ENCODE assay signal across 8 mouse cellular contexts in genomic region chr5:36529698-36530097, GRCm38 (mm10). TPM values are rescaled to one million over a fixed set of nuclear protein-coding genes. Genes with fewer than 3 reads are reported as not detected.
DNase-seq lines count a peak whose midpoint lies in the region; ATAC-seq and TF ChIP-seq lines count a peak whose summit lies in the region.

No protein-coding gene starts in this region.

- no peaks in the 10 kb centered on the region for H3K27me3 ChIP-seq in heart, embryonic 14.5 days (ENCODE audit: control insufficient read depth, insufficient read depth, low read length)
- H3K27me3 ChIP-seq in ES-Bruce4 (ENCODE audit: control insufficient read depth, insufficient read depth, low read length, poor library complexity, severe bottlenecking): no peaks in the 10 kb centered on the region
- H3K27me3 ChIP-seq in forebrain, embryonic 14.5 days (replicated peaks; ENCODE audit: control insufficient read depth, insufficient read depth, low read length): no peaks in the 10 kb centered on the region
- H3K27me3 ChIP-seq in liver, embryonic 16.5 days (ENCODE audit: control insufficient read depth, insufficient read depth, low read depth, low read length): no peaks in the 10 kb centered on the region

- peak overlapping the region in 1 of 2 experiments; percentile 64; a peak in 2 of 4 replicates for H3K27ac ChIP-seq in heart, embryonic 14.5 days (replicated peaks in 1 of 2; ENCODE audit: control insufficient read depth in 1 of 2, insufficient read depth in 1 of 2, low read depth in 2 of 2, low read length in 2 of 2)
- H3K27ac ChIP-seq in ES-Bruce4 (ENCODE audit: insufficient read depth, low read length): no peak overlapping the region
- H3K27ac ChIP-seq in forebrain, embryonic 14.5 days (ENCODE audit: low read depth, low read length): peak overlapping the region; percentile 78
- peak overlapping the region; percentile 65; the same call in 1 of the 2 replicates for H3K27ac ChIP-seq in liver, embryonic 16.5 days (ENCODE audit: low read length)

- TF ChIP-seq EP300 in ES-Bruce4 (IDR thresholded peaks at IDR 0.05; ENCODE audit: insufficient read depth, low read depth, low read length): no peak

- peaks cover 5% of the 10 kb centered on the region; the same call in 1 of the 2 replicates for H3K36me3 ChIP-seq in heart, embryonic 14.5 days (ENCODE audit: control insufficient read depth, insufficient read depth, low read length)
- no peaks in the 10 kb centered on the region for H3K36me3 ChIP-seq in ES-Bruce4 (ENCODE audit: control insufficient read depth, insufficient read depth, low read length, poor library complexity, severe bottlenecking)
- H3K36me3 ChIP-seq in forebrain, embryonic 14.5 days (ENCODE audit: control insufficient read depth, insufficient read depth, low read length): peaks cover 3% of the 10 kb centered on the region; the same call in 1 of the 2 replicates
- no peaks in the 10 kb centered on the region for H3K36me3 ChIP-seq in liver, embryonic 16.5 days (ENCODE audit: control insufficient read depth, insufficient read depth)

- intact Hi-C loops in heart, postnatal 25 days (cut with DNase I): loop anchor here (1.0 to 5.0 kb wide), 3 partner anchors 53 to 213 kb away; partner anchors contain the start of gene Grpel1

- peak overlapping the region; percentile 85 for H3K4me2 ChIP-seq in heart, embryonic 14.5 days (ENCODE audit: low read length)
- H3K4me2 ChIP-seq in forebrain, embryonic 14.5 days (ENCODE audit: low read length): peak overlapping the region; percentile 81
- peak overlapping the region; percentile 86 for H3K4me2 ChIP-seq in liver, embryonic 16.5 days (ENCODE audit: low read depth, low read length)

- peak overlapping the region; percentile 89 for H3K9ac ChIP-seq in heart, embryonic 14.5 days (ENCODE audit: low read length)
- peak overlapping the region; percentile 43 for H3K9ac ChIP-seq in ES-Bruce4 (ENCODE audit: low read depth, poor library complexity, severe bottlenecking)
- peak overlapping the region; percentile 96 for H3K9ac ChIP-seq in forebrain, embryonic 14.5 days (ENCODE audit: low read length)
- peak overlapping the region; percentile 75 for H3K9ac ChIP-seq in liver, embryonic 16.5 days (ENCODE audit: low read depth, low read length)

- TF ChIP-seq CTCF in ES-Bruce4 (IDR thresholded peaks at IDR 0.05; ENCODE audit: low read depth, low read length): no peak

- TF ChIP-seq POLR2A in ES-Bruce4 (IDR thresholded peaks at IDR 0.05; ENCODE audit: insufficient read depth, low read length): no peak

- H3K9me3 ChIP-seq in heart, embryonic 14.5 days (ENCODE audit: control insufficient read depth, low read length): no peaks in the 10 kb centered on the region
- H3K9me3 ChIP-seq in ES-Bruce4 (replicated peaks; ENCODE audit: control insufficient read depth, insufficient read depth, low read length, poor library complexity, severe bottlenecking): no peaks in the 10 kb centered on the region
- no peaks in the 10 kb centered on the region for H3K9me3 ChIP-seq in forebrain, embryonic 14.5 days (replicated peaks; ENCODE audit: control insufficient read depth, low read length)
- no peaks in the 10 kb centered on the region for H3K9me3 ChIP-seq in liver, embryonic 16.5 days (replicated peaks; ENCODE audit: control insufficient read depth, low read length)

- H3K4me1 ChIP-seq in heart, embryonic 14.5 days (ENCODE audit: control insufficient read depth in 2 of 2, insufficient read depth in 2 of 2, low read length in 2 of 2): peaks cover 8 to 22% of the 10 kb centered on the region in 2 experiments
- no peaks in the 10 kb centered on the region for H3K4me1 ChIP-seq in ES-Bruce4 (ENCODE audit: control insufficient read depth, insufficient read depth, low read length)
- H3K4me1 ChIP-seq in forebrain, embryonic 14.5 days (ENCODE audit: control insufficient read depth, insufficient read depth, low read length): peaks cover 17% of the 10 kb centered on the region
- peaks cover 28% of the 10 kb centered on the region for H3K4me1 ChIP-seq in liver, embryonic 16.5 days (ENCODE audit: control insufficient read depth, low read depth, low read length)

- peak overlapping the region; percentile 67 to 88 for H3K4me3 ChIP-seq in heart, embryonic 14.5 days (ENCODE audit: control insufficient read depth in 1 of 2, insufficient read depth in 1 of 2, low read depth in 1 of 2, low read length in 2 of 2)
- peak overlapping the region; percentile 86 for H3K4me3 ChIP-seq in ES-Bruce4 (ENCODE audit: low read depth, low read length)
- H3K4me3 ChIP-seq in forebrain, embryonic 14.5 days (ENCODE audit: low read depth, low read length): peak overlapping the region; percentile 83
- H3K4me3 ChIP-seq in liver, embryonic 16.5 days (ENCODE audit: low read depth, low read length): peak overlapping the region; percentile 75

- ATAC-seq in heart, embryonic 14.5 days (ENCODE audit: insufficient number of reproducible peaks, insufficient read depth, low FRiP score, low read depth): no peak
- no peak for ATAC-seq in forebrain, embryonic 14.5 days
- no peak for ATAC-seq in liver, embryonic 16.5 days (ENCODE audit: low read depth)

- WGBS in heart, embryonic 14.5 days: 11% methylated on average over 5 of the region's 5 CpGs
- WGBS in forebrain, embryonic 14.5 days: 3% methylated on average over 5 of the region's 5 CpGs
- WGBS in liver, embryonic 16.5 days (ENCODE audit: insufficient replicate concordance): 17% methylated on average over 5 of the region's 5 CpGs

- DNase-seq in heart, postnatal 25 days (ENCODE audit: low spot score): no peak
- DNase-seq in forebrain, embryonic 14.5 days (ENCODE audit: low spot score): no peak
- no peak for DNase-seq in c-Kit-positive CD71-positive TER-119-positive erythroid progenitor cells, embryonic 14.5 days (ENCODE audit: low spot score)
- no peak for DNase-seq in layer of hippocampus, postnatal 36 days
- DNase-seq in spleen, postnatal 36 days (ENCODE audit: low spot score in 2 of 2): no peak

RNA-seq across cellular contexts. Expression of gene Ccdc96, which starts 45.3 kb away (rescaled TPM):
- 0.18 and 0.27 TPM in 2 replicates for polyA plus RNA-seq in heart, embryonic 14.5 days (2014; fragmentation: Nextera tagmentation; extraction: Ambion mirVana)
- total RNA-seq in heart, postnatal 25 days (2021): under 1 TPM; 0.18 to 0.22 TPM
- 0.33 and 0.37 TPM in 2 replicates for polyA plus RNA-seq in ES-Bruce4 (2011; ENCODE audit: insufficient read depth, insufficient read length, low read depth, missing spikeins)
- 2.5 and 2.8 TPM in 2 replicates for polyA plus RNA-seq in forebrain, embryonic 14.5 days (2014; fragmentation: Nextera tagmentation; extraction: Ambion mirVana)
- polyA plus RNA-seq in liver, embryonic 16.5 days (2015; fragmentation: Nextera tagmentation; extraction: Ambion mirVana): 0.06 and 0.07 TPM in 2 replicates
- 1 to 10 TPM in 1 of 2 experiments, under 1 TPM in 1; 0.99 to 1.0 TPM for total RNA-seq in layer of hippocampus, postnatal 36 days (2021)

RNA-seq across cellular contexts. Expression of gene Tada2b, which starts 45.6 kb away (rescaled TPM):
- 3.1 and 3.8 TPM in 2 replicates for polyA plus RNA-seq in heart, embryonic 14.5 days (2014; fragmentation: Nextera tagmentation; extraction: Ambion mirVana)
- total RNA-seq in heart, postnatal 25 days (2021): 10 to 100 TPM; 14.2 to 14.8 TPM
- 6.8 and 8.4 TPM in 2 replicates for polyA plus RNA-seq in ES-Bruce4 (2011; ENCODE audit: insufficient read depth, insufficient read length, low read depth, missing spikeins)
- polyA plus RNA-seq in forebrain, embryonic 14.5 days (2014; fragmentation: Nextera tagmentation; extraction: Ambion mirVana): 4.8 and 5.3 TPM in 2 replicates
- polyA plus RNA-seq in liver, embryonic 16.5 days (2015; fragmentation: Nextera tagmentation; extraction: Ambion mirVana): 0.79 and 1.0 TPM in 2 replicates
- total RNA-seq in layer of hippocampus, postnatal 36 days (2021): 10 to 100 TPM; 34.0 to 36.4 TPM

Comparison
In these comparisons a context has a peak if more than half of its experiments do, and no peak if none do; other contexts are left out.
1. H3K9ac ChIP-seq: peak in every context shown above with its lines; median percentile 96 in forebrain, embryonic 14.5 days; 89 in heart, embryonic 14.5 days; 75 in liver, embryonic 16.5 days; 43 in ES-Bruce4.